Mouse (Mus musculus) embryonic facial prominence, embryonic 10.5 days (tissue): Measurements from ENCODE around the gene Sec24a. TPM values are rescaled to one million over a fixed set of nuclear protein-coding genes. Genes with fewer than 3 reads are reported as not detected.
A peak's percentile ranks its signal among the peaks of the same experiment; 100 is the strongest.
"Not testable (repeated sequence)": the region's sequence is repeated elsewhere in the genome, so short reads cannot be mapped to it uniquely, and the experiment has no call there.

Experiments used
- DNase-seq: peaks from one replicate; pipeline ENCODE4 v3.0.0-alpha.2; 2017; ENCODE audit warnings: low spot score
- H3K27ac ChIP-seq: fragments of 300-500 bp; sonication (generic); replicated peaks from 2 replicates; pipeline ENCODE4 v1.5.1; 2016; ENCODE audit warnings: mild to moderate bottlenecking
- H3K27me3 ChIP-seq: fragments of 300-500 bp; sonication (generic); replicated peaks from 2 replicates; pipeline ENCODE4 v1.6.1; 2016; ENCODE audit warnings: low read depth, mild to moderate bottlenecking; ENCODE audit not compliant: poor library complexity, severe bottlenecking
- H3K36me3 ChIP-seq: fragments of 300-500 bp; sonication (generic); replicated peaks from 2 replicates; pipeline ENCODE4 v1.6.1; 2016; ENCODE audit warnings: mild to moderate bottlenecking, moderate library complexity
- H3K4me1 ChIP-seq: fragments of 300-500 bp; sonication (generic); 2 replicates; pipeline ENCODE4 v1.6.1; 2016
- H3K4me3 ChIP-seq: fragments of 300-500 bp; sonication (generic); 2 replicates; pipeline ENCODE4 v1.5.1; 2016; ENCODE audit warnings: mild to moderate bottlenecking, moderate library complexity
- H3K9me3 ChIP-seq: fragments of 300-500 bp; sonication (generic); 2 replicates; pipeline ENCODE4 v1.6.1; 2016; ENCODE audit warnings: mild to moderate bottlenecking
- WGBS: fragments of 180-500 bp; shearing (Covaris S2); methylation state at CpG from one replicate; pipeline ENCODE4 v1.1.7; 2016; 5-methylcytosine and 5-hydroxymethylcytosine counted together
- polyA plus RNA-seq: library from polyadenylated mRNA; unstranded; fragments of >200 nt; fragmentation: Nextera tagmentation; extraction: Ambion mirVana; gene quantifications from 2 replicates; pipeline ENCODE4 v1.2.1, GENCODE M21; 2016

Gene Sec24a
- polyA plus RNA-seq, 1 experiment from 2014 or later, result 13.5 TPM

- Histone ChIP-seq H3K27me3 (0 out of 2 replicates have a peak, but pooled peaks cover 5% of the 10 kb centered on the region), H3K4me1 (peaks cover 22% of the 10 kb centered on the region), H3K36me3 (peaks cover 3% of the 10 kb centered on the region; the same call in 1 of the 2 replicates), H3K4me3 (no peak overlapping the region), H3K27ac (no peak overlapping the region), H3K9me3 (no peaks in the 10 kb centered on the region)
- no peak for DNase-seq
- 93% methylated on average over 5 of the region's 5 CpGs for WGBS
Observed at GRCm38 (mm10) chr11:51757625-51758024, 5.8 kb downstream of the Sec24a start.

GRCm38 (mm10) chr11:51757023-51757422 is 6.4 kb downstream of the Sec24a start:
- Histone ChIP-seq H3K4me1 (peaks cover 22% of the 10 kb centered on the region), H3K9me3 (no peaks in the 10 kb centered on the region), H3K27me3 (0 out of 2 replicates have a peak, but pooled peaks cover 4% of the 10 kb centered on the region), H3K27ac (peak overlapping the region; percentile 88; the same call in 1 of the 2 replicates), H3K4me3 (peak overlapping the region; percentile 95), H3K36me3 (peaks cover 3% of the 10 kb centered on the region; the same call in 1 of the 2 replicates)
- DNase-seq, result no peak
- 76% methylated on average over 11 of the region's 11 CpGs for WGBS

- H3K4me1 ChIP-seq, result peaks cover 22% of the 10 kb centered on the region
- H3K27ac ChIP-seq, result peak overlapping the region; percentile 88
- under 1% methylated on average over 41 of the region's 41 CpGs for WGBS
- DNase-seq, result peak; percentile 93
- peaks cover 3% of the 10 kb centered on the region; the same call in 1 of the 2 replicates for H3K36me3 ChIP-seq
- H3K4me3 ChIP-seq, result peak overlapping the region; percentile 95
- H3K9me3 ChIP-seq, result no peaks in the 10 kb centered on the region
- no peaks in the 10 kb centered on the region for H3K27me3 ChIP-seq
Observed at GRCm38 (mm10) chr11:51756352-51756771, 7.1 kb downstream of the Sec24a start.

GRCm38 (mm10) chr11:51755621-51756311 is 7.7 kb downstream of the Sec24a start:
- 1% methylated on average over 46 of the region's 46 CpGs for WGBS
- Histone ChIP-seq H3K27me3 (no peaks in the 10 kb centered on the region), H3K4me1 (peaks cover 22% of the 10 kb centered on the region), H3K36me3 (peaks cover 3% of the 10 kb centered on the region; the same call in 1 of the 2 replicates), H3K9me3 (no peaks in the 10 kb centered on the region), H3K27ac (peak overlapping the region; percentile 88), H3K4me3 (peak overlapping the region; percentile 95)
- DNase-seq, result no peak

GRCm38 (mm10) chr11:51751623-51752225 is 11.7 kb downstream of the Sec24a start:
- H3K4me3 ChIP-seq, H3K27ac ChIP-seq, DNase-seq, H3K9me3 ChIP-seq, H3K27me3 ChIP-seq: not testable (repeated sequence)
- Histone ChIP-seq H3K4me1 (peaks cover 17% of the 10 kb centered on the region), H3K36me3 (peaks cover 18% of the 10 kb centered on the region)
- WGBS, result 76% methylated on average over 6 of the region's 6 CpGs

DNA sequence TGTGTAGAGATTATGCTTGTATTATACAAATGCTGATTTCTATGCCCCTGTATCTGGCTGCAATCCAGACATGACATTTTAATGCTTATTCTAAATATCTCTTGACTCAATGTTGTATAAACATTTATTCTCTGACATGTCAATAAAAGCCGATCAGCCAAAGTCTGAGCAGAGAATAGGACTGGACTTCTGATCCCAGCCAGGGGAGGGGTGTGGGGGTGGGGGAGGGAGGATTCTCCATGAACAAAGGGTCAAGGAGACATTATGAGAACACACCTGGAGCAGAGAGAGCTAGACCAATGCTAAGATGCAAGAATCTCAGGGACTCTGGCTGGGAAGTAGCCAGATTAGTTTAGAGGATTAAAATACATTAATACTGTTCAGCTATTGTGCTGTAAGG is 17.3 kb downstream of the Sec24a start:
- no peak overlapping the region for H3K27ac ChIP-seq
- H3K27me3 ChIP-seq, result no peaks in the 10 kb centered on the region
- H3K4me1 ChIP-seq, result no peaks in the 10 kb centered on the region
- no peak for DNase-seq
- no peak overlapping the region for H3K4me3 ChIP-seq
- no peaks in the 10 kb centered on the region for H3K9me3 ChIP-seq
- 85% methylated on average over 1 of the region's 1 CpGs for WGBS
- H3K36me3 ChIP-seq, result peaks cover 50% of the 10 kb centered on the region

- DNase-seq, result no peak
- Histone ChIP-seq H3K36me3 (peaks cover 70% of the 10 kb centered on the region), H3K4me1 (no peaks in the 10 kb centered on the region), H3K27ac (no peak overlapping the region), H3K27me3 (no peaks in the 10 kb centered on the region), H3K9me3 (no peaks in the 10 kb centered on the region), H3K4me3 (no peak overlapping the region)
- WGBS, result 92% methylated on average over 3 of the region's 3 CpGs
Observed at GRCm38 (mm10) chr11:51740701-51741100, 22.7 kb downstream of the Sec24a start.

- no peak overlapping the region for H3K27ac ChIP-seq
- H3K9me3 ChIP-seq, result no peaks in the 10 kb centered on the region
- peaks cover 71% of the 10 kb centered on the region for H3K36me3 ChIP-seq
- no peak for DNase-seq
- no peaks in the 10 kb centered on the region for H3K27me3 ChIP-seq
- no peaks in the 10 kb centered on the region for H3K4me1 ChIP-seq
- 86% methylated on average over 3 of the region's 3 CpGs for WGBS
- H3K4me3 ChIP-seq, result no peak overlapping the region
Observed at GRCm38 (mm10) chr11:51738651-51739403, 24.6 kb downstream of the Sec24a start.

- H3K4me1 ChIP-seq, H3K9me3 ChIP-seq, DNase-seq, H3K4me3 ChIP-seq, H3K27me3 ChIP-seq, H3K27ac ChIP-seq: not testable (repeated sequence)
- WGBS, result 96% methylated on average over 13 of the region's 13 CpGs
- H3K36me3 ChIP-seq, result peaks cover 71% of the 10 kb centered on the region
Observed at GRCm38 (mm10) chr11:51734218-51734617, 29.2 kb downstream of the Sec24a start.

DNA sequence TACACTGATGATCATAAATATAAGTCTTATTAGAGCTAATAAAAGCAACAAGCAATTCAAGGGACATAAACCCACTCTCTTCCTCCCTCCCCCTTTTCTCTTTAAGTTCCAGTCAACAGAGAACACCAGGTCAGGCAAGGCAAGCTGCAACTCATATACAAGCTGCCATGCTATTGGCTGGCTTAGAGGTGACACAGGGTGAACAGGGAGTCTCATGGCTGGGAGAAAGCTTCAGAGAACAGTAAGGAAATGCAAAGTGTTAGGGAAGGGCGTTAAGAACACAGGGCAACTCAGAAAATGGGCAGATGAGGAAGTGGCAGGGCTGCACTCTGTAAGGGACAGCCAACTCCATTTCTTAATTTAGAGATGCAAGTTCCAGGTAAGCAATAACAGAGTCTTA is 30.6 kb downstream of the Sec24a start:
- Histone ChIP-seq H3K9me3 (no peaks in the 10 kb centered on the region), H3K4me3 (no peak overlapping the region), H3K27ac (no peak overlapping the region), H3K27me3 (no peaks in the 10 kb centered on the region), H3K36me3 (peaks cover 63% of the 10 kb centered on the region), H3K4me1 (no peaks in the 10 kb centered on the region)
- 87% methylated on average over 1 of the region's 1 CpGs for WGBS
- DNase-seq, result no peak

DNA sequence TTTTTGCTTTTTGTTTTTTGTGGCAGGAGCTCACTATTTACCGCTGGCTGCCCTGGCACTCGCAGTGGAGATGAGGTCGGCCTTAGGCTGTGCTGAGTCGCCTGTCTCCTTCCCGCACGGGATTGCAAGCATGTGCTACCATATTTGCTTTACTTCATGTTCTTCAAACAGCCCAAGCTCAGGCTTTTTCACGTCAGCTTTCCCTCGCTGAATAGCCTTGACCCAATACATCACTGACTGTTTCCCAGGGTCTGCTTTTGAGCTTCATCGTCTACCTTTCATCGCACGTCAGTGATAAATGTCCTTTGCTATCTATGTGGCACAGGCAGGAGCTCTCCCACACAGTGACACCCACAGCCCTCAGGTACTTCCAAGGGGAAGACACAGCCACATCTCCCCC is 42.4 kb downstream of the Sec24a start:
- H3K36me3 ChIP-seq, result peaks cover 89% of the 10 kb centered on the region
- no peak for DNase-seq
- no peaks in the 10 kb centered on the region for H3K27me3 ChIP-seq
- no peaks in the 10 kb centered on the region for H3K9me3 ChIP-seq
- H3K27ac ChIP-seq, result no peak overlapping the region
- no peaks in the 10 kb centered on the region for H3K4me1 ChIP-seq
- H3K4me3 ChIP-seq, result no peak overlapping the region
- WGBS, result 96% methylated on average over 11 of the region's 11 CpGs

GRCm38 (mm10) chr11:51707080-51707479 is 56.4 kb downstream of the Sec24a start:
- peaks cover 10% of the 10 kb centered on the region for H3K4me1 ChIP-seq
- WGBS, result 94% methylated on average over 13 of the region's 13 CpGs
- H3K36me3 ChIP-seq, result peaks cover 91% of the 10 kb centered on the region
- H3K27ac ChIP-seq, result no peak overlapping the region
- H3K27me3 ChIP-seq, result no peaks in the 10 kb centered on the region
- no peaks in the 10 kb centered on the region for H3K9me3 ChIP-seq
- DNase-seq, result no peak
- H3K4me3 ChIP-seq, result no peak overlapping the region
